Mouse (Mus musculus): ENCODE measurements around the gene Npff.

Npff gene

GRCm38 (mm10) chr15:102503924-102504782 lies 20.6 kb downstream of the Npff start:
- peak; percentile 42 for DNase-seq (ENCODE audit: low spot score)

- peak; percentile 35 for DNase-seq (ENCODE audit: low spot score)
Measured at GRCm38 (mm10) chr15:102503447-102503846, 21.3 kb downstream of the Npff start, which contains the start of gene Gm10337. Gene Gm10337 (plus strand): TSS chr15:102503722.

DNA sequence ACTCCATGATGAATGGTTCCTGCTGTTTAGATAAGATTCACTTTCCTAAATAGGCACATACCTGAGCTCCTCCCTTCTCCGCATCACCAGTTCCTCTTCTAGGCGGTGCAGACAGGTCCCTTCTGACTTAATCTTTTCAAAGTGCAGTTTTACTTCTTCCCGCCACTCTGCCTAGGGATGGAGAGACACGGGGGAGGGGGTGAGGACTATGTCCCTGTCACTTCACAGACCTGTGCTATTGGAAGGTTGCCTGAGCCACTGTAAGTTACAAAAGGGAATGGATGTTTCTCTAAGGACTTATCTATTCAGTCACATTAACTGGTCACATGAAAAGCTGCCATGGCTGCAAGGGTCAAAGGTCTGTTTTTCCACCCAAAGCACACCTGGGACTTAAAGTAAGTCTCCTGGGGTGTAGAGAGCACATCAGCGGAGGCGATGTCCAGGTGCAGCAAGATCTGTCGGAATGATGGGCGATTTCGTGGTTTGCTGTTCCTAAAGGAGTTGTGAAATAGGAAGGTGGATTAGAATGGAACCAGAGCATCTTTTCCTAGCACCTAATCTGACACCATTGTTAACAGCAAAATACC lies 22.4 kb downstream of the Npff start:
- DNase-seq (ENCODE audit: low spot score) = peak; percentile 39

- DNase-seq (ENCODE audit: low spot score) = peak; percentile 45
Measured at GRCm38 (mm10) chr15:102501084-102501814, 23.5 kb downstream of the Npff start.

DNA sequence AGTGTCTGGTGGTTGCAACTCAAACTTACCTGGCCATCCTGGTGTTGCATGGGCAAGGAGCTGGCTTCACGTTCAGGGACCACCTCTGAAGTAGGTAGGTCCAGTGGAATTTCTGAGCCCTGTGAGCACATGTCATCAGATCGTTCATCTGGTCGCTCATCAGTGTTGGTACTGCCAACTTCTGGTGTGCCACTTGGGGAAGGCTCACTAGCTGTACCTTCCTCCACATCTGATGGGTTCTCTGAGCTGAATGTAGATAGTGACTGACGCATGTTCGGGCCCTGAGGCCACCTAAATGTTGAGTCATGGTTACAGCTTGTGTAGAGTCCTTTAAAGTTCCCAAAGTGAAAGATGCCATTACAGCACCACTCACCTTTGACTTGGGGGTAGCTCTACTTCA lies 24.3 kb downstream of the Npff start:
- DNase-seq (ENCODE audit: low spot score) = peak; percentile 26

DNA sequence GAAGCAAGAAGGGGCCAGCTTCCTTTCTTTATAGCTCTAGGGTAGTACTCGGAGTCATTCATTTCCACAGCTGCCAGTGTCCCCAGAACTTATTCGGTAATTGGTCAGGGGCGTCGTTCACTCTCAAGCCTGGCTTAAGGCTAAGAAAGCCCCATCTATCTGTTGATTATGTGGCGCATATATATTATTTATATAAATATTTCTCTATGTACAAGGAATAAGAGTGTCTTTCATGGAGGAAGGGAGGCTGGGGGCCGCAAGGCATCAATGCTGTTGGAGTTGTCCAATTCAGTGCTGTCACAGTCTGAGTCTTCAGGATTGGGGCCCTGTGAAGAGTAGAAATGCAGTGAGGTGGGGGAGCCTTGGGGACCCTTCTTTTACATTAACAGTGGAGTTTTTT lies 24.9 kb downstream of the Npff start:
- peak; percentile 31 for DNase-seq (ENCODE audit: low spot score)

DNA sequence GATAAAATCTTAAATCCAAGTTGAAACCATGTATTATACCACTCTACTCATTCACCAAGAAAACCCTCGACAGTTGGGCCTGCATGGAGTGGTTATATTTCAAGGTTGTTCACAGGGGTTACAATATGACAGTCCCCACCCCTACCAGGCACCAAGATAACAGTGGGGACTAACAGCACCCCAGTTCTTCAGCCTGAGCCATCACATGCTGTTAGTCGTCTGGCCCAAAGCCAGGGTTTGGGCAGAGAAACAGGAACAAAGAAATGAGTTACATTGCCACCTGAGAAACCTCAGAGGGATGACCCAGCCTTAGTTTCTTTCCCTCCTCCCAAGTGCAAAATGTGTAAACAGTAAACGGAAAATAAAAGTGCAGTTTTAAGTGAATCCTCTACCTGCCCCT lies 25.4 kb downstream of the Npff start:
- peak; percentile 42 for DNase-seq (ENCODE audit: low spot score)

DNA sequence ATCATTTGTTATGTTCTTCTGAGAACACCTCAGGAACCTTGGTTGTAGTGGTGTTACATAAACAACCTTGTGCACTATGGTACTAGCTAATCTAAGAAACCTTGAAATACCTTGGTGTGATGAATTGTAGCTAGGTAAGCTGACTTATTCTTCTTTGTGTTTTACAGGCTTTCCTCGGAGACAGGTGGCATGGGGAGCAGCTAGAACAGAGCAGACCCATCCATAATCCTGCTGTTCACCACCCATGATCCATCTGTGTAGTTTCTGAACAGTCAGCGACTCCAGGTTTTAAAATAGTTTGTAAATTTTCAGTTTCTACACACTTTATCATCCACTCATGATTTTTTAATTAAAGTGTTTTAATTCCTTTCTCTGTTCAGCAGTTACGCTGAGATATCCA lies 26.4 kb downstream of the Npff start:
- DNase-seq (ENCODE audit: low spot score) = no peak

GRCm38 (mm10) chr15:102487664-102488063 lies 37.1 kb downstream of the Npff start:
- no peak for DNase-seq (ENCODE audit: low spot score)

DNA sequence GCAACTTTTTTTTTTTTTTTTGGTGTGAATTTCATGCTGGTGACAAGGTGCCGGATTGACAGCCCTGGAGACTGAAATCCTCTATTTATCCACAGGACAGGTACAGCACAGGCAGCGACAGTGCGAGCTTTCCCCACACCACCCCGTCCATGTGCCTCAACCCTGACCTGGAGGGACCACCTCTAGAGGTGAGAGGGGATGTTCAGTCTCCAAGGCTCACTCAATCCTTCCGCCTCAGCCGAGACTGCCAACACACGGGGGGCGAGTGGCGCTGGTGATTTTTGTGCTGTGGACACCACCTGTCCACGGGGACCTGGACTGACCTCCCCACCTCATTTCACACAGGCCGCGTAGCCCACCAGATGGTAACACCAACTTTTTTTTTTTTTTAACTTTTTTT lies 38.9 kb downstream of the Npff start:
- no peak for DNase-seq (ENCODE audit: low spot score)

- no peak for DNase-seq (ENCODE audit: low spot score)
Measured at GRCm38 (mm10) chr15:102483136-102483535, 41.6 kb downstream of the Npff start.

DNA sequence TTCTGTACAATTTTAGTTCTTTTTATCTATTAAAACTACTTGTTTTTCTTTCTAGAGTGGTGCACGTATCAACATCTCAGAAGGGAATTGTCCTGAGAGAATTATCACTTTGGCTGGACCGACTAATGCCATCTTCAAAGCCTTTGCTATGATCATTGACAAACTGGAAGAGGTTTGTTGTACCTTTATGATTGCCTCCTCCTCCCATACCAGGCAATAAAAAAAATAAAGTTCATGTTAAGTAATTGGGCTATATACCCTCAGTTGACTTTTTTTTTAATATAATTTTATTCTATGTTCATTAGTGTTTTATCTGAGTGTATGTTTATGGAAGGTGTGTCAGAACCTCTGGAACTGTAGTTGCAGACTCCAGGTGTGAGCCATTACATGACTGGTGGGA lies 50.2 kb downstream of the Npff start:
- no peak for DNase-seq (ENCODE audit: low spot score)

Data from testis, postnatal 10 days (tissue).